Mouse (Mus musculus) neutrophil, adult 65 days (primary cell): ENCODE data around the gene Atn1. TPM values are rescaled to one million over a fixed set of nuclear protein-coding genes. Genes with fewer than 3 reads are reported as not detected.

Experiments used
- total RNA-seq: library from RNA; stranded (reverse); gene quantifications from 2 replicates; pipeline ENCODE4 v1.2.4, GENCODE M21; 2023

Gene Atn1
- total RNA-seq, result 39.2 and 39.7 TPM in 2 replicates

GRCm38 (mm10) chr6:124755831-124756595 is at the start of gene Atn1, which contains the start of gene Gm45234:
TSS of gene Atn1 (minus strand) at chr6:124756524.
TSS of gene Gm45234 (minus strand) at chr6:124756021.

GRCm38 (mm10) chr6:124779222-124779983 is 23.1 kb upstream of the Atn1 start, which contains the start of gene Lrrc23:
TSS of gene Lrrc23 (minus strand) at chr6:124779727.

DNA sequence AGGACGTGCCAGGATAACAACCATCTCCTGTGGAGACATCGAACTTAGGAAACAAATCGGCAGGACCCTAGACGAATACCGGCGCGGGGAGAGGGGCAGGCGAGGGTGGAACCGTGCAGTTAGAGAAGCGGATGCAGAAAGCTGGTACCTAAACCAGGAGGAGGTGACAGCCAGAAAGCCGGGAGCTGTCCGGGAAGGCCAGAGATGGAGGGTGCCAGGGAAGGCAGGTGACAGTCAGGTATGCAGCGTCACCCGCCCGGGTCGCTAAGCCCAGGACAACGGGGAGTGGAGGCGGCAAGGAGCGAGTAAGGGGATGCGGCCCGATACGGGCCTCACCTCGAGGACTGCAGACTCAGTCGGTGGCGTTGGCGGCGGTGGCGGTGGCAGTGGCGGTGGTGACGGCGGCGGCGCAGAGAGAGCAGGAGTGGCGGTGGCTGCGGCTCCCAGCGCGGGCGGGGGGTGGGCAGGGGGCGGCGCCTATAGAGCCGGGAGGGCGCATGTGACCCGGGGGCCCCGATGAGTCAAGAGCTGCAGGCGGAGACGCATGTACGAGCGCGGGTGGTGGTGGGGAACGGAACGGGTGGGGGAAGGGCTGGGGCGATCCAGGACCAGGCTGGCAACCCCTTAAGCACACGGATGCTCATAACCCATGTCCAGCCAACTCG is 12.9 kb upstream of the Atn1 start, which contains the start of gene Eno2:
Gene Eno2 (minus strand): TSS at position 573 of the 665 bp plus-strand sequence.

DNA sequence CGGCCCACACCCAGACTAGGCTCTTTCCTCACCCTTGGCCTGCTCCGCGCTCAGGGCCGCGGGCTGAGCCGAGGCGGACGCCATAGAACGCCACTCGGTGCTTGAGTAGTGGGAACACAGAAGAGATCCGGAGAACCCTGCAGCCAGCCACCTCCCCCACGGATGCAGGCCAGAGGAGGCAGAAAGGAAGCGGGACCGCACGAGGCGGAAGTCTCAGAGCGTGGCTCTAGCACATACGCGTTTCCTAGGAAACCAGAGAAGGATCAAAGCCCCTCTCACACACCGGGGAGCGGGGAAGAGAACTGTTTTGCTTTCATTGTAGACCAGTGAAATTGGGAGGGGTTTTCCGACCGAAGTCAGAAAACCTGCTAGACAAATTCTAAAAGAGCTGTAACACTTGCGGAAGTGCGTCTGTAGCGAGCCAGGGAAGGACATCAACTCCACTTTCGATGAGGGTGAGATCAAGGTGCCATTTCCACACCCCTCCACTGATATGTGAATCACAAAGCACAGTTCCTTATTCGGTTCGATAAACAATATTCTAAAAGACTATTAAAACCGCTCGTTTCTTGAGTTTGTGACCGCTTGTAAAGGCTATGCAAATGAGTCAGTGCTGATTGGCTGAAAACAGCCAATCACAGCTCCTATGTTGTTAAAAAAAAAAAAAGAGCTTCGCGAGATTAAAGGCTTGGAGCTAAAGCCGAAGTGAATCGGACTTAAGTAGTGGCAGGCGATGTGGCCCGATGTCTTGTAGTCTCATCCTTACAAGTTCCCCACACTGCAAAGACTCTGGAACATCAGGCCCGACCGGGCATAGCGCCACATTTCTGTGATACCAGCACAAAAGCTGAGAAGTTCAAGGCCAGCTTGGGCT is 15.2 kb downstream of the Atn1 start, which contains the start of gene Grcc10:
Gene Grcc10 (minus strand): TSS at position 487 of the 874 bp plus-strand sequence.

GRCm38 (mm10) chr6:124738511-124739023 is 17.8 kb downstream of the Atn1 start, which contains the start of gene Ptpn6:
TSS of gene Ptpn6 (minus strand) at chr6:124738714.

GRCm38 (mm10) chr6:124711824-124712782 is 44.2 kb downstream of the Atn1 start, which contains the start of the genes Emg1 and Phb2:
TSS of gene Emg1 (minus strand) at chr6:124712178.
TSS of gene Phb2 (plus strand) at chr6:124712336.

Other genes with a start within 250 kb of the Atn1 start
- 3.4 and 4.0 TPM in 2 replicates for gene C1ra, start 244.1 kb downstream of the Atn1 start, total RNA-seq
- 0.66 TPM in 1 of 2 replicates, not detected in the other for gene C1s1, start 214.2 kb downstream of the Atn1 start, total RNA-seq
- 0.43 and 0.76 TPM in 2 replicates for gene C1rb, start 186.2 kb downstream of the Atn1 start, total RNA-seq
- not detected in 2 replicates for gene C1s2, start 120.4 kb downstream of the Atn1 start, total RNA-seq
- gene Lpcat3, start 93.5 kb downstream of the Atn1 start, total RNA-seq, result 31.7 and 47.1 TPM in 2 replicates
- gene Emg1, start 44.3 kb downstream of the Atn1 start, total RNA-seq, result 40.5 and 44.4 TPM in 2 replicates
- gene Phb2, start 44.2 kb downstream of the Atn1 start, total RNA-seq, result 91.6 and 94.2 TPM in 2 replicates
- gene Ptpn6, start 17.8 kb downstream of the Atn1 start, total RNA-seq, result 332 and 353 TPM in 2 replicates
- 89.2 and 97.3 TPM in 2 replicates for gene Grcc10, start 15.2 kb downstream of the Atn1 start, total RNA-seq
- not detected in 2 replicates for gene Gm45234, start 503 bp downstream of the Atn1 start, total RNA-seq
- not detected in 2 replicates for gene Eno2, start 13.1 kb upstream of the Atn1 start, total RNA-seq
- not detected in 2 replicates for gene Lrrc23, start 23.2 kb upstream of the Atn1 start, total RNA-seq
- 17.6 and 18.8 TPM in 2 replicates for gene Spsb2, start 52.1 kb upstream of the Atn1 start, total RNA-seq
- 109 and 115 TPM in 2 replicates for gene Tpi1, start 57.8 kb upstream of the Atn1 start, total RNA-seq
- gene Usp5, start 73.0 kb upstream of the Atn1 start, total RNA-seq, result 41.6 and 56.4 TPM in 2 replicates
- 41.2 and 59.0 TPM in 2 replicates for gene Cdca3, start 73.0 kb upstream of the Atn1 start, total RNA-seq
- gene Gnb3, start 83.8 kb upstream of the Atn1 start, total RNA-seq, result not detected in 2 replicates
- gene P3h3, start 101.2 kb upstream of the Atn1 start, total RNA-seq, result 0.36 and 0.76 TPM in 2 replicates
- gene Gpr162, start 107.5 kb upstream of the Atn1 start, total RNA-seq, result not detected in 2 replicates
- gene Cd4, start 131.7 kb upstream of the Atn1 start, total RNA-seq, result 0.88 TPM in 1 of 2 replicates, not detected in the other
- gene Lag3, start 155.2 kb upstream of the Atn1 start, total RNA-seq, result 0.38 and 0.43 TPM in 2 replicates
- 108 and 127 TPM in 2 replicates for gene Ptms, start 163.6 kb upstream of the Atn1 start, total RNA-seq
- gene Mlf2, start 174.9 kb upstream of the Atn1 start, total RNA-seq, result 82.7 and 86.2 TPM in 2 replicates
- gene Cops7a, start 209.0 kb upstream of the Atn1 start, total RNA-seq, result 15.5 and 17.7 TPM in 2 replicates
- not detected in 2 replicates for gene Pianp, start 240.2 kb upstream of the Atn1 start, total RNA-seq